Mouse (Mus musculus) midbrain, embryonic 14.5 days (tissue): Measurements from ENCODE around the gene Tbc1d24. TPM values are rescaled to one million over a fixed set of nuclear protein-coding genes. Genes with fewer than 3 reads are reported as not detected.

Source experiments
- ATAC-seq: fragments of 200-750 bp; cut with Nextera tagmentation; 2 replicates; pipeline ENCODE4 v1.8.0; 2017; ENCODE audit warnings: moderate number of reproducible peaks, moderate library complexity; ENCODE audit not compliant: low FRiP score, low TSS enrichment
- DNase-seq: peaks from one replicate; pipeline ENCODE4 v3.0.0-alpha.2; 2015
- H3K27ac ChIP-seq: fragments of 300-500 bp; sonication (generic); replicated peaks from 2 replicates; pipeline ENCODE4 v1.5.1; 2014; ENCODE audit warnings: mild to moderate bottlenecking, low read depth, low read length, moderate library complexity
- H3K27me3 ChIP-seq: fragments of 300-500 bp; sonication (generic); 2 replicates; pipeline ENCODE4 v1.6.1; 2014; ENCODE audit warnings: low read length, control low read depth, mixed read lengths; ENCODE audit not compliant: control insufficient read depth, insufficient read depth
- H3K36me3 ChIP-seq: fragments of 300-500 bp; sonication (generic); 2 replicates; pipeline ENCODE4 v1.6.1; 2014; ENCODE audit warnings: low read length, control low read depth; ENCODE audit not compliant: control insufficient read depth, insufficient read depth
- H3K4me1 ChIP-seq: fragments of 300-500 bp; sonication (generic); 2 replicates; pipeline ENCODE4 v1.6.1; 2014; ENCODE audit warnings: mild to moderate bottlenecking, antibody characterized with exemption, low read length, control low read depth; ENCODE audit not compliant: control insufficient read depth, insufficient read depth
- H3K4me2 ChIP-seq: fragments of 300-500 bp; sonication (generic); 2 replicates; pipeline ENCODE4 v1.6.1; 2014; ENCODE audit warnings: mild to moderate bottlenecking, low read length, moderate library complexity
- H3K4me3 ChIP-seq: fragments of 300-500 bp; sonication (generic); replicated peaks from 2 replicates; pipeline ENCODE4 v1.5.1; 2014; ENCODE audit warnings: low read depth, low read length
- H3K9ac ChIP-seq: fragments of 300-500 bp; sonication (generic); replicated peaks from 2 replicates; pipeline ENCODE4 v1.6.1; 2014; ENCODE audit warnings: mild to moderate bottlenecking, low read length, moderate library complexity
- H3K9me3 ChIP-seq: fragments of 300-500 bp; sonication (generic); 2 replicates; pipeline ENCODE4 v1.6.1; 2016; ENCODE audit warnings: low read length, control low read depth, mixed read lengths; ENCODE audit not compliant: control insufficient read depth
- WGBS: fragments of 180-500 bp; shearing (Covaris S2); extraction: QIAGEN DNeasy Blood & Tissue Kit; methylation state at CpG from one replicate; pipeline ENCODE4 v1.1.7; 2014; 5-methylcytosine and 5-hydroxymethylcytosine counted together
- polyA plus RNA-seq: library from polyadenylated mRNA; unstranded; fragments of >200 nt; fragmentation: Nextera tagmentation; extraction: Ambion mirVana; gene quantifications from 2 replicates; pipeline ENCODE4 v1.2.1, GENCODE M21; 2014

The Tbc1d24 gene
- polyA plus RNA-seq = 25.9 and 27.0 TPM in 2 replicates

DNA sequence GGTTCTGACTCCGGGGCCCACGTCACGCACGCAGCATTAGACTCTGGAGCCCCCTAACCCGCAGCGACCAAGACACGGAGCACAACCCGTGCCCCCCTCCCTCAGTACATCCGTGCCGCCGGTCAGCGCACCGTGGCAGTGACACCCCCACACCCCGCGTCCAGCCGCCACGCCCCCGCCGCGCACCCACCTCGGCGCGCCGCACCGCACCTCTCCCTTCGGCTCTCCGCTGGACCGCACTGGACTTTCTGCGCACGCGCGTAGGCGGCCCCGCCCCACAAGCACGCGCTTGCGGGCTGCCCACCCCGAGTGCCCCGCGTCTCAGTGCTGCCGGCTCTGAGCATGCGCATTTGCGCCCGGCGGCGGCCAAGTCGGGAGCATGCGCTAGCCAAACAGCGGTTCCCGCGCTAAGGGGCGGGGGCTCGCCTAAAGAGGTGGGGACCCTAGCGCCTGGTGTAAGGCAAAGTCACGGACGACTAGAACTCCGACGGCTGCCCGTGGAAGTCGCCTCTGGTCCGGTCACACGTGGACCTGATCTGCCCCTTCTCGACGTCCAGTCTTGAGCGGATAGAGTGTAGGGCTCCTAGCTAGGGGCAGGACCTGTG is at the start of gene Tbc1d24:
Tbc1d24 (minus strand) TSS at position 279 of the 605 bp plus-strand sequence.
- peaks cover 15% of the 10 kb centered on the region; the same call in 1 of the 2 replicates for H3K27me3 ChIP-seq
- peak within 1 kb of the TSS; percentile 94 for H3K4me2 ChIP-seq
- no peaks in the 10 kb centered on the region for H3K36me3 ChIP-seq
- H3K27ac ChIP-seq = peak within 1 kb of the TSS; percentile 77
- peak within 1 kb of the TSS; percentile 74 for H3K4me3 ChIP-seq
- ATAC-seq (peak; percentile 84), DNase-seq (peak; percentile 98)
- H3K9me3 ChIP-seq = no peaks in the 10 kb centered on the region
- peak within 1 kb of the TSS; percentile 87 for H3K9ac ChIP-seq
- peaks cover 71% of the 10 kb centered on the region for H3K4me1 ChIP-seq
- WGBS = under 1% methylated on average over 65 of the region's 65 CpGs

DNA sequence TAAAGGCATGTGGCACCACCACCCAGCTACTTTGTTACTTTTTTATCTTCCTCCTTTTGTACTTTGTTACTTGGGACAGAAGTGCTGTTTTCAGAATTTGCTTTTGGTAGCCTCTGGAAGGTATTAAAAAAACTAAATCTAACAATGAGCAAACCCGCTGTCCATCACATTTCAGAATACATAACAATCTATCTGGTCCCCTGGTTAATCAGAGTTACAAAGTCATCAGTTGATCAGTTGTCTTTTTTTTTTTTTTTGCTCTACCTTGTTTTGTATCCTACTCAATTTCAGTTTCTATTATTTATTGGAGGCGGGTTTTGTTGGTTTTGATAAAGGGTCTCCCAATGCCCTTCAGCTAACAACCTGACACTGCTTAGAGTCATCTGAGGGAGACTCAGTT is 47.0 kb upstream of the Tbc1d24 start:
- WGBS = 98% methylated on average over 2 of the region's 2 CpGs
- Histone ChIP-seq H3K27me3 (no peaks in the 10 kb centered on the region), H3K4me2 (peak overlapping the region; percentile 81)

DNA sequence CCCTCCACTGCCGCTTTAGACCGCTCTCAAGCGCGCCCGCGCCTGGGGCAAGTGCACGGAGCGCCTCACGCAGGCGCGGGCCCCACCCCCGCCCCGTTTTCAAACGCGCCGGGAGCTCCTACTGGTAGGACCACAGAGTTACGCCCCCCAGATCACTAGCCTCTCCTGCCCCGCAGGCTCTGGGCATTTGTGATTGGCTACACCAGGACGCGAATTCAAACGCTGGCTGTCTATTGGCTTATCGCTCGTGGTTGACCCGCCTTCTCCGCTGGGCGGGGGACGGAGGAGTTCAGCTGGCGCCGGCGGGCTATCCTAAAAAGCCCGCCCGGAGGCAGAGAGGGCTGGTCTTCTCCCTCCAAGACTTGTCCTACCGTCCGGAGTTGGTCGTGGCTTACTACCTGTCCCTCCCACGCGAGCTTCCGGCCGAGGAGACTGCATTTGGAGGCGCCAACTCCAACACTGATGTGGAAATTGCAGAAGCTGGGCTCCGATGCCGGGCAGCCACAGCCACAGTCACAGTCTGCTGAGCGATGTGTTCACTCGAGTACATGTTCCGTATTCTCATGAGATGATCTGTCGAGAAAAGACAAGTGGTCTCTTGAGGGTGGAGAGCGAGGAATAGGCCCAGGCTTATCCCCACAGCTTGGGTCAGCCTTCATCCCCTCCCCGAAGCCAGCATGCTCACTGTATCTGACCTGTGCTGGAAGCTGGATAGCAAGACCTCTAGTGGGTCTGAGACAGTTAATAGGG is 46.1 kb upstream of the Tbc1d24 start, which contains the start of gene Ccnf:
Ccnf (minus strand) TSS at position 165 of the 750 bp plus-strand sequence.
- H3K9ac ChIP-seq = peak within 1 kb of the TSS; percentile 65
- peak within 1 kb of the TSS; percentile 81 for H3K4me2 ChIP-seq
- peak within 1 kb of the TSS; percentile 73 for H3K4me3 ChIP-seq
- peaks cover 9% of the 10 kb centered on the region; the same call in 1 of the 2 replicates for H3K36me3 ChIP-seq
- peak within 1 kb of the TSS; percentile 72 for H3K27ac ChIP-seq
- peak; percentile 98 for DNase-seq
- H3K9me3 ChIP-seq = no peaks in the 10 kb centered on the region
- H3K27me3 ChIP-seq = no peaks in the 10 kb centered on the region
- under 1% methylated on average over 48 of the region's 48 CpGs for WGBS
- peaks cover 14% of the 10 kb centered on the region for H3K4me1 ChIP-seq
- peak; percentile 100 for ATAC-seq

More for the DNA sequence above, 47.0 kb upstream of the Tbc1d24 start:
- peaks cover 9% of the 10 kb centered on the region; the same call in 1 of the 2 replicates for H3K36me3 ChIP-seq
- H3K27ac ChIP-seq = no peak overlapping the region
- H3K4me1 ChIP-seq = peaks cover 14% of the 10 kb centered on the region
- no peak for DNase-seq
- no peak for ATAC-seq
- peak overlapping the region; percentile 59; the same call in 1 of the 2 replicates for H3K9ac ChIP-seq
- no peaks in the 10 kb centered on the region for H3K9me3 ChIP-seq
- no peak overlapping the region for H3K4me3 ChIP-seq

DNA sequence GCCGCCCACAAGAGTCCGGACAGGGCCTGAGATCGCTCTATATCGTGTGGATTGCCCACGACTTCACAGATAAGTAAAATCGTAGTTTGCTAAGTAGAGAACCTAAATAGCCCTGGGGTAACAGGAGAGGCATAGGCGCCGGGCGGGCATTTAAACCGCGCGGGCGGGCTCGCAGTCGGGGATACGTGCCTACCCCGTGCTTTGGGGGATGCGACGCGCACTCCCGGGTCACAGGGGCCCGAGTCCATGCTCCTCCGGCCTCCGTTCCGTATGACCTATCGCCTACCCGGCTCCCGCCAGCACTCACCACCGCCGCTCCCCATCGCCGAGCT is 45.6 kb upstream of the Tbc1d24 start:
- H3K9me3 ChIP-seq = no peaks in the 10 kb centered on the region
- WGBS = under 1% methylated on average over 32 of the region's 32 CpGs
- H3K36me3 ChIP-seq = peaks cover 9% of the 10 kb centered on the region; the same call in 1 of the 2 replicates
- no peaks in the 10 kb centered on the region for H3K27me3 ChIP-seq
- ATAC-seq (no peak; the same call in 1 of the 2 replicates), DNase-seq (no peak)
- peaks cover 14% of the 10 kb centered on the region for H3K4me1 ChIP-seq
- peak overlapping the region; percentile 72 for H3K27ac ChIP-seq
- peak overlapping the region; percentile 73 for H3K4me3 ChIP-seq
- peak overlapping the region; percentile 81 for H3K4me2 ChIP-seq
- peak overlapping the region; percentile 65 for H3K9ac ChIP-seq

DNA sequence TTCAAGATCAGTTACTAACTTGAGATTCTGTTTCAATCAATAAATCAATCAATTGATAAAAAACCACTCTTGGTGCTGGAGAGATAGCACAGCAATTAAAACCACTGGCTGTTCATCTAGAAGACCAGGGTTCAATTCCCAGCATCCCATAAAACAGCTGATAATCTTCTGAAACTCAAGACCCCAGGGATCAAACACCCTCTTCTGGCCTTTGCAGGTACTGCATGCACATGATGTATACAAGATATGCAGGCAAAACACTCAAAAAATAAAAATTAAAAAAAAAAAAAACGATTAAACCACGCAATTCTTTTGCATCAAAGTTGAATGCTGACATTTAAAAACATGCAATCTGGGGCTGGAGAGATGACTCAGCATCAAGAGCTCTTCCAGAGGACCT is 43.3 kb upstream of the Tbc1d24 start:
- Histone ChIP-seq H3K9me3 (no peaks in the 10 kb centered on the region), H3K9ac (no peak overlapping the region), H3K4me2 (no peak overlapping the region), H3K27ac (no peak overlapping the region), H3K4me3 (no peak overlapping the region), H3K36me3 (peaks cover 26% of the 10 kb centered on the region), H3K4me1 (peaks cover 14% of the 10 kb centered on the region), H3K27me3 (no peaks in the 10 kb centered on the region)
- DNase-seq (peak; percentile 8), ATAC-seq (no peak)
- WGBS = 99% methylated on average over 2 of the region's 2 CpGs

DNA sequence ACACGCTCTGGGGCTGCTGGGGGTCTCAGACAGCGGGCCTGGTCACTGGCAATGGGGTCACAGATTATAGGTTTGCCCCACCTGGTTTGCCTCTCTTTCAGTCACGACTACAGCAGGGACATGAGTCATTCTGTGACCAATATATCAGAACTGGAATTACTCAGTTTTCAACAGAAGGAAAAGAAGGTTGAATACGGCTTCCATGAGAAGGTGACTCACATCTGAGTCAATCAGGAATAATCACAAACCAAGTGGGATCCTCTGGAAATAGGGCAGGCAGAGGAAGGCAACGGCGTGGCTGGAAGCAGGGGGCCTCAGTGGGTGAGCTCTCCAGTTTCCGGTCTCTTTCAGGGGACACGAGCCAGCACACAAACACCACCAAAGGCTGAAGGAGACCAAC is 38.7 kb upstream of the Tbc1d24 start:
- no peak overlapping the region for H3K4me2 ChIP-seq
- no peak for ATAC-seq
- no peaks in the 10 kb centered on the region for H3K9me3 ChIP-seq

DNA sequence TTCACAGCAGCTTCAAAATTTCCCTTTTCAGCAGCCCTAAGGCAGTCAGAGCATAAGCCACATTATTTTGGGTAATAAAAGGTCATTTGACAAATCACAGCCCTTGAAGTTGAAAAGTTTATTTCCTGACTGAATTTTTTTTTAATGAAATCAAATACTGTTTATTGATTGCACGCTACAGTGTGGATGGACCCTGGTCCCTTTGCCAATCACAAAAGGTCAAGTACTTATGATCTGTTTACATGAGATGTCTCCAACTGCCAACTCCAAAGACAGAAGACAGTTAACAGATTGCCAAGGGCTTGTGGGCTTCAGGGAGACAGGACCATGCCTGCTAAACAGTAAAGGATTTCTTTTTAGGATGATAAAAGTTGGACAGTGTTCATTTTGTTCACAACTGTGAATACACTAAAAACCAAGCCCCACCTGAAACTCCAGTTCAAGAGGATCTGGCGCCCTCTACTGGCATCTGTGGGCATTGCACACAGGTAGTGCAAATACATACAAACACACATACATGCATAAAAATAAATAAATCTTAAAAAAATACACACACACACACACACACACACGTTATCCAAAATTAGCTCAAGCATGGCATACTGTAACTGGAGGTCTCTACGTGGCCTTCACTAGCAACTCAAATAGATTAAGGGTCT is 38.1 kb upstream of the Tbc1d24 start:
- H3K36me3 ChIP-seq = peaks cover 64% of the 10 kb centered on the region
- no peak for ATAC-seq

More for the DNA sequence above, 38.7 kb upstream of the Tbc1d24 start:
- no peak for DNase-seq
- Histone ChIP-seq H3K9ac (no peak overlapping the region), H3K4me1 (no peaks in the 10 kb centered on the region), H3K4me3 (no peak overlapping the region), H3K27ac (no peak overlapping the region), H3K27me3 (no peaks in the 10 kb centered on the region), H3K36me3 (peaks cover 60% of the 10 kb centered on the region)
- WGBS = 99% methylated on average over 8 of the region's 8 CpGs

DNA sequence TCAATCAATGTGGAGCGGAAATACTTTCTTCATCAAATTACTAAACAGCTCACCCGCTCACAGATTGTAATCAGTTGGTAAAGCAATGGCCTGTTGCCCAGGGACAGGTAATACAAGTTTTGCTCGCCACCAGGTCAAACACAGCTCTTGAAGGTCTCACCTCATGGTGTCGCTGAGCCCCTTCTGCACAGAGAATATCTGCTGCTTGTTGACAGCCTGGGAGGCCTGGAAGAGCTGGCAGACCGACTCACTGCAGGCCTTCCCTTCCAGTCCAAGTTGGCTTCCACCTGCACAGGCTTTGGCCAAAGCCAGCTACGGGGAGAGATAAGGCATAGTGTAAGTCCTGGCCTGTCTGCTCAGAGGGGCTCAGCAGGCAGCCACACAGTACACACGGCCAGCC is 31.6 kb upstream of the Tbc1d24 start:
- ATAC-seq = no peak
- Histone ChIP-seq H3K27me3 (no peaks in the 10 kb centered on the region), H3K27ac (no peak overlapping the region), H3K9me3 (no peaks in the 10 kb centered on the region), H3K4me1 (no peaks in the 10 kb centered on the region), H3K36me3 (peaks cover 72% of the 10 kb centered on the region), H3K4me3 (no peak overlapping the region), H3K9ac (no peak overlapping the region), H3K4me2 (no peak overlapping the region)
- no peak for DNase-seq
- WGBS = 91% methylated on average over 7 of the region's 7 CpGs

More for the DNA sequence above, 38.1 kb upstream of the Tbc1d24 start:
- H3K9me3 ChIP-seq = no peaks in the 10 kb centered on the region
- no peak overlapping the region for H3K4me3 ChIP-seq
- H3K4me2 ChIP-seq = no peak overlapping the region
- H3K9ac ChIP-seq = no peak overlapping the region
- H3K27me3 ChIP-seq = no peaks in the 10 kb centered on the region
- no peak overlapping the region for H3K27ac ChIP-seq
- WGBS = 91% methylated on average over 4 of the region's 4 CpGs
- H3K4me1 ChIP-seq = no peaks in the 10 kb centered on the region
- DNase-seq = peak; percentile 46
